Mouse (Mus musculus): ENCODE results near the gene Ggcx. TPM values are rescaled to one million over a fixed set of nuclear protein-coding genes. Genes with fewer than 3 reads are reported as not detected.

The Ggcx gene
- 20.4 and 24.2 TPM in 2 replicates for polyA plus RNA-seq (2012; rRNA removed)

GRCm38 (mm10) chr6:72414076-72414756 is at the start of gene Ggcx:
TSS of gene Ggcx (plus strand) at chr6:72414308.

GRCm38 (mm10) chr6:72366844-72367443 is 47.2 kb upstream of the Ggcx start, which contains the start of gene Rnf181:
TSS of gene Rnf181 (minus strand) at chr6:72366956.

GRCm38 (mm10) chr6:72380131-72380770 is 33.9 kb upstream of the Ggcx start, which contains the start of gene Vamp5:
TSS of gene Vamp5 (minus strand) at chr6:72380468.

GRCm38 (mm10) chr6:72389941-72390771 is 24.0 kb upstream of the Ggcx start, which contains the start of gene Vamp8:
TSS of gene Vamp8 (minus strand) at chr6:72390703.

GRCm38 (mm10) chr6:72439355-72440185 is 25.5 kb downstream of the Ggcx start, which contains the start of gene Mat2a:
TSS of gene Mat2a (minus strand) at chr6:72439558.

Other genes with a start within 250 kb of the Ggcx start
- gene Atoh8, start 178.7 kb upstream of the Ggcx start, polyA plus RNA-seq (2012; rRNA removed), result 2.8 and 5.9 TPM in 2 replicates
- gene Sftpb, start 109.7 kb upstream of the Ggcx start, polyA plus RNA-seq (2012; rRNA removed), result 0.04 and 0.10 TPM in 2 replicates
- gene Usp39, start 69.1 kb upstream of the Ggcx start, polyA plus RNA-seq (2012; rRNA removed), result 42.2 and 47.0 TPM in 2 replicates
- 26.6 and 28.5 TPM in 2 replicates for gene 0610030E20Rik, start 67.0 kb upstream of the Ggcx start, polyA plus RNA-seq (2012; rRNA removed)
- gene Tmem150a, start 58.9 kb upstream of the Ggcx start, polyA plus RNA-seq (2012; rRNA removed), result 35.5 and 40.2 TPM in 2 replicates
- gene Rnf181, start 47.4 kb upstream of the Ggcx start, polyA plus RNA-seq (2012; rRNA removed), result 83.0 and 83.4 TPM in 2 replicates
- 14.8 and 17.8 TPM in 2 replicates for gene Vamp5, start 33.8 kb upstream of the Ggcx start, polyA plus RNA-seq (2012; rRNA removed)
- gene Vamp8, start 23.6 kb upstream of the Ggcx start, polyA plus RNA-seq (2012; rRNA removed), result 26.1 and 45.9 TPM in 2 replicates
- 327 and 350 TPM in 2 replicates for gene Mat2a, start 25.2 kb downstream of the Ggcx start, polyA plus RNA-seq (2012; rRNA removed)
- gene Sh2d6, start 107.4 kb downstream of the Ggcx start, polyA plus RNA-seq (2012; rRNA removed), result 1.2 and 1.3 TPM in 2 replicates
- gene Capg, start 130.1 kb downstream of the Ggcx start, polyA plus RNA-seq (2012; rRNA removed), result 5.3 and 10.0 TPM in 2 replicates
- gene Elmod3, start 184.1 kb downstream of the Ggcx start, polyA plus RNA-seq (2012; rRNA removed), result 13.6 and 14.4 TPM in 2 replicates
- 3.5 and 4.5 TPM in 2 replicates for gene Retsat, start 184.2 kb downstream of the Ggcx start, polyA plus RNA-seq (2012; rRNA removed)
- gene Tgoln1, start 202.7 kb downstream of the Ggcx start, polyA plus RNA-seq (2012; rRNA removed), result 25.1 and 25.5 TPM in 2 replicates

Measured in central nervous system, embryonic 14 days (tissue).